Mouse (Mus musculus): ENCODE measurements around the gene Ptgir. TPM values are rescaled to one million over a fixed set of nuclear protein-coding genes. Genes with fewer than 3 reads are reported as not detected.

Gene Ptgir
- polyA plus RNA-seq, 1 experiment from 2014 or later = 2.6 TPM

DNA sequence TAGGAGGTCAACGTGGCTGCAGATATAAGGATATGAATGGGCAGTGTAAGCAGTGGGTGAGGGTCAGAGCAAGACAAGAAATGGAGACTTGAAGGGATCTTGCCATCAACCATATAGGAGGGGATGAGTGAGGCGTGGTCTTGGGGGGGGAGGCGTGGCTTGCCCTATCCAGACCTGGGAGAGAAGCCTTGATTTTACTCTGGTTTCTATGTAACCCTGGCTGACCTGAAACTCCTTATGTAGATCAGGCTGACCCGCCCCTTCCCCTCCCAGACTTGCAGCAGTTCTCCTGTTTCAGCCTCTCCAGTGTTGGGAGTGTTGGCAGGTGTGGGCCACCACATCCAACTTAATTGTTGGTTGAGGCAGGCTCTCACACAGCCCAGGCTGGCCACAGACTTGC lies 22.0 kb upstream of the Ptgir start:
- peaks cover 19% of the 10 kb centered on the region for H3K27me3 ChIP-seq (ENCODE audit: control insufficient read depth, insufficient read depth, low read depth, low read length)
- no peak for ATAC-seq (ENCODE audit: low read depth)
- no peak overlapping the region for H3K9ac ChIP-seq (ENCODE audit: low read length)
- no peak overlapping the region for H3K4me3 ChIP-seq (ENCODE audit: low read length)
- H3K4me2 ChIP-seq (ENCODE audit: low read depth, low read length) = no peak overlapping the region
- H3K4me1 ChIP-seq (replicated peaks; ENCODE audit: control insufficient read depth, insufficient read depth, low read length) = peaks cover 11% of the 10 kb centered on the region
- peaks cover 15% of the 10 kb centered on the region for H3K9me3 ChIP-seq (ENCODE audit: control insufficient read depth, low read length)
- H3K27ac ChIP-seq (ENCODE audit: low read length) = no peak overlapping the region
- 71% methylated on average over 4 of the region's 4 CpGs for WGBS
- peaks cover 30% of the 10 kb centered on the region for H3K36me3 ChIP-seq (ENCODE audit: control insufficient read depth, insufficient read depth, low read length)

DNA sequence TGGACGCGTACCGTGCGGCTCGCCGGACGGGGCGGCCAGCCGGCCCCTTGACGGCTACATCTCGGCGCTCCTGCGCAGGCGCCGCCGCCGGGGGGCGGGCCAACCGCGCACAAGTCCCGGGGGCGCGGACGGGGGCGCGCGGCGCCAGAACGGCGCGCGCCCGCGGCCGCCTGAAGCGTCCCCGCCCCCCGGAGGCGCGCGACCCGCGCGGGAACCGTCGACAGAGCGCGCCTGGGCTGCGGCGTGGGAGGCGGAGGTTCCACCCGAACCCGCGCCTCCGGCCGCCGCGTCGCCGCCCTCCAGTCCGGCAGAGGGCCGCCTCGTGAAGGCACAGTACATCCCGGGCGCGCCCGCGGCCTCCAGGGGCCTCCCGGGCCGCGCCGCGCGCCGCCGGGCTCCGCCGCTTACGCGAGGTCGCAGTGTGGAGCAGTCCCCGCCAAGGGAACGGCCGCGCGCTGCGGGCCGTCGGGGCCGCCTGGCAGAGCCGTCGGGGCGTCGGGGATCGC lies 21.0 kb upstream of the Ptgir start:
- Histone ChIP-seq H3K4me3 (ENCODE audit: low read length) (peak overlapping the region; percentile 37), H3K27ac (ENCODE audit: low read length) (no peak overlapping the region), H3K9ac (ENCODE audit: low read length) (peak overlapping the region; percentile 27; the same call in 1 of the 2 replicates), H3K4me2 (ENCODE audit: low read depth, low read length) (peak overlapping the region; percentile 44), H3K27me3 (ENCODE audit: control insufficient read depth, insufficient read depth, low read depth, low read length) (peaks cover 19% of the 10 kb centered on the region), H3K36me3 (ENCODE audit: control insufficient read depth, insufficient read depth, low read length) (peaks cover 30% of the 10 kb centered on the region), H3K9me3 (ENCODE audit: control insufficient read depth, low read length) (peaks cover 15% of the 10 kb centered on the region), H3K4me1 (replicated peaks; ENCODE audit: control insufficient read depth, insufficient read depth, low read length) (peaks cover 5% of the 10 kb centered on the region)
- 13% methylated on average over 57 of the region's 95 CpGs for WGBS
- peak; percentile 39; the same call in 1 of the 2 replicates for ATAC-seq (ENCODE audit: low read depth)

DNA sequence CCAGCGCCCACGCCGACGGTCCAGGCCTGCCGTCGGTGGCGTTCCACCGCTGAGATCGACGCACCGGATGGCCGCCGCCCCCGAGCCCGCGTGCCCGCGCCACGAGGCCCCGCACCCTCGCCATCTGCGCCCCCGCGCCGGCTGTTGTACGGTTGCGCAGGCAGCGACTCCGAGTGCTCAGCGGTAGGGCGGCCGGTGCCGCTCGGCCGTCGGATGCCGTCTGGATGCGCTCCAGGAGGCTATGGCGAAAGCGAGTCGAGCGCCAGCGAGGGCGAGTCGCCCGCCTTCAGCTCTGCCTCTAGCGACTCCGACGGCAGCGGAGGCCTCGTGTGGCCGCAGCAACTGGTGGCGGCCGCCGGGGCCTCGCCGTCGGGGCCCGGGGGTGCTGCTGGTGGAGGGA lies 20.4 kb upstream of the Ptgir start:
- Histone ChIP-seq H3K4me2 (ENCODE audit: low read depth, low read length) (no peak overlapping the region; the same call in 1 of the 2 replicates), H3K36me3 (ENCODE audit: control insufficient read depth, insufficient read depth, low read length) (peaks cover 30% of the 10 kb centered on the region), H3K4me1 (replicated peaks; ENCODE audit: control insufficient read depth, insufficient read depth, low read length) (peaks cover 3% of the 10 kb centered on the region), H3K9ac (ENCODE audit: low read length) (no peak overlapping the region), H3K4me3 (ENCODE audit: low read length) (peak overlapping the region; percentile 37; the same call in 1 of the 2 replicates), H3K9me3 (ENCODE audit: control insufficient read depth, low read length) (peaks cover 15% of the 10 kb centered on the region), H3K27ac (ENCODE audit: low read length) (no peak overlapping the region), H3K27me3 (ENCODE audit: control insufficient read depth, insufficient read depth, low read depth, low read length) (peaks cover 19% of the 10 kb centered on the region)
- 50% methylated on average over 59 of the region's 59 CpGs for WGBS
- no peak for ATAC-seq (ENCODE audit: low read depth)

DNA sequence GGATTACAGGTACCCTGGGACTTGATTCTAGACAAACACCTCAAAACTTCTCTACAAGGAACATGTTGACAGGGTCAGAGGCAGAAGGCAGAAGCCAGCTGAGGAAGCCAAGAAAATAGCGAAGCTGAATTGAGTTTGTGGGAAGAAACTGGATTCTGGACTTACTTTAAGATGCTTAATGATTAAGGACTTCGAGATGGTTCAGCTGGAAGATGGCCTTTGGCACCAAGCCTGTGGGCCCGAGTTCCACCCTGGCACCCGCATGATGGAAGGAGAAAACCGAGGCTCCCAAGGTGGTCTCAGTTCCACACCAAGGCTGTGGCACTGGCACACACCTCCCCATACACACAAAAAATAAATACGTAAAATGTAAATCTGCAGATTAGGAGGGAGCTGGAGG lies 15.8 kb upstream of the Ptgir start:
- peak overlapping the region; percentile 15; the same call in 1 of the 2 replicates for H3K4me3 ChIP-seq (ENCODE audit: low read length)

DNA sequence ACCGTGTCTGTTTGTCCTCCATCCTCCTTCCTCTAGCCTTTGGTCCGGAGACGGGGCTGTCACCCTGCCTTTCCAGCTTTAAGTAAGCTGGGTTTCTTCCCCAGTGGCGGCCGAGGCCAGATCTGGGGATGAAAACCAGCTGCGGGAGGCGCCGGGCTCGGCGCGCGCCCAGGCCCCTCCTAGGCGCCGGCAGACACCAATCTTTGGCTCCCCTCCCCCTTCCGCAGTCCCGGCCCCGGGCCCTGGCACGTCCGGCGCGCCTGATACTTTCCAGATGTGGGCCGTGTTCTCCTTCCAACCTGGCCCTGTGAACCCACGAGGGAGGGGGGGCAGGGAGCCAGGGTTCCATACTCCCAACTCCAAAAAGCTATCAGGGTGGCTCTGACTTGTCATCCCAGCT lies 15.3 kb upstream of the Ptgir start:
- peak; percentile 89 for ATAC-seq (ENCODE audit: low read depth)
- Histone ChIP-seq H3K4me3 (ENCODE audit: low read length) (no peak overlapping the region), H3K4me1 (replicated peaks; ENCODE audit: control insufficient read depth, insufficient read depth, low read length) (peaks cover 33% of the 10 kb centered on the region), H3K36me3 (ENCODE audit: control insufficient read depth, insufficient read depth, low read length) (peaks cover 6% of the 10 kb centered on the region), H3K4me2 (ENCODE audit: low read depth, low read length) (peak overlapping the region; percentile 74), H3K9me3 (ENCODE audit: control insufficient read depth, low read length) (peaks cover 5% of the 10 kb centered on the region), H3K9ac (ENCODE audit: low read length) (peak overlapping the region; percentile 38; the same call in 1 of the 2 replicates), H3K27ac (ENCODE audit: low read length) (peak overlapping the region; percentile 96), H3K27me3 (ENCODE audit: control insufficient read depth, insufficient read depth, low read depth, low read length) (peaks cover 27% of the 10 kb centered on the region)
- 1% methylated on average over 23 of the region's 23 CpGs for WGBS

More for the DNA sequence above, 15.8 kb upstream of the Ptgir start:
- Histone ChIP-seq H3K4me1 (replicated peaks; ENCODE audit: control insufficient read depth, insufficient read depth, low read length) (peaks cover 32% of the 10 kb centered on the region), H3K27ac (ENCODE audit: low read length) (peak overlapping the region; percentile 96), H3K9ac (ENCODE audit: low read length) (peak overlapping the region; percentile 38; the same call in 1 of the 2 replicates), H3K36me3 (ENCODE audit: control insufficient read depth, insufficient read depth, low read length) (peaks cover 11% of the 10 kb centered on the region), H3K9me3 (ENCODE audit: control insufficient read depth, low read length) (peaks cover 9% of the 10 kb centered on the region), H3K27me3 (ENCODE audit: control insufficient read depth, insufficient read depth, low read depth, low read length) (peaks cover 31% of the 10 kb centered on the region), H3K4me2 (ENCODE audit: low read depth, low read length) (peak overlapping the region; percentile 74)
- ATAC-seq (ENCODE audit: low read depth) = peak; percentile 16; the same call in 1 of the 2 replicates
- 30% methylated on average over 6 of the region's 6 CpGs for WGBS

DNA sequence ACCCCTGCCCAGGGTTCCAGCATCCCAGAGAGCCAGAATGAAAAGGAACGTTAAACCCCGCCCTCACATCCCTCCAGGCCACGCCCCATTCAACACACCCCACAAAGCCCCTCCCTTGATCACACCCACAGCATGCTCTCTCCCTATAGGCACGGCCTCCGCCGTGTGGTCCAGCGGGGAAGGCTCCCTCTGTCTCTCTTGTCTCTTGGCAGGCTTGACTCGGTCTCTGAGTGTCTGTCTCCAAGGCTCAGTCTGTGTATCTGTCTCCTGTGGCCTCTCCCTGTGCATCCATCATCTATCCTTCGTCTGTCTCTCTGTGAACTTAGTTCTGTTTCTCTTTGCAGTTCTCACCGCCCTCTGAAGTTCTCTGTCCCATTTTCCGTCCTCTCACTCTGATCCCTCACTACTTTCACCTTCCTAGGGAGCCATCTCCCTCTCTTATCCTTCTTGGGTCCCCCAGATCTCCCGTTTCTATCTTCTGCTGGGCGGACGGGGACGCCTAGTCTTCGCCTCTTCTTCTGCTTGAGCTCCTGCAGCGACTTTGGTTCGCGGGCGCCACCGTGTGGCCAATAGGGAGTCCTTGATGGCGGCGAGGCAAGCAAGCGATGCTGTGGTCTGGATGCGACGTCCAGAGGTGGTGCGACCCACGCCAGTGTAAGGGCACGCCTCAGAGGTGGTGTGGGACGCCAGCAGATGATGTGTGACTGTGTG lies 14.5 kb upstream of the Ptgir start, which contains the start of gene Gng8:
Gng8 (plus strand) TSS at position 146 of the 711 bp plus-strand sequence.
- H3K9ac ChIP-seq (ENCODE audit: low read length) = peak within 1 kb of the TSS; percentile 61

DNA sequence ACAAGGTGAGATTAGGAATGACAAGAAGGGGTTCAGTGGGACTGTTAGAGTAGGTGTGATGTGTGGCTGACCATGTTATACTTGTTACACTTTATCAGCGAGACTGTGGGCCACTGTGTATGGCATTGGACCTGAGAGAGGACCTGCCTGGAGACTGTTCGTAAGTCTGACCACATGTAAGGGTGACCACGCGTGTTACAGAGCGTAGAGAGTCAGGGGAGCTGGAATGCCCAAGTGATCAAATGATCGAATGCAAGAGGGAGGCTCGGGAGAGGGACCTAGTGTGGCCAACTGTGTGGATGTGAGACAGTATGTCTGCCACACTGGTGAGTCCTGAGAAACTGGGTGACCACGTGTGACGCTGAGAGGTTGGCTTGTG lies 13.9 kb upstream of the Ptgir start:
- no peaks in the 10 kb centered on the region for H3K9me3 ChIP-seq (ENCODE audit: control insufficient read depth, low read length)
- H3K36me3 ChIP-seq (ENCODE audit: control insufficient read depth, insufficient read depth, low read length) = no peaks in the 10 kb centered on the region
- peak overlapping the region; percentile 54 for H3K9ac ChIP-seq (ENCODE audit: low read length)
- H3K27ac ChIP-seq (ENCODE audit: low read length) = no peak overlapping the region; the same call in 1 of the 2 replicates
- peaks cover 22% of the 10 kb centered on the region for H3K27me3 ChIP-seq (ENCODE audit: control insufficient read depth, insufficient read depth, low read depth, low read length)
- no peak for ATAC-seq (ENCODE audit: low read depth)
- peak overlapping the region; percentile 49 for H3K4me3 ChIP-seq (ENCODE audit: low read length)
- H3K4me1 ChIP-seq (replicated peaks; ENCODE audit: control insufficient read depth, insufficient read depth, low read length) = peaks cover 33% of the 10 kb centered on the region
- WGBS = 33% methylated on average over 9 of the region's 9 CpGs
- peak overlapping the region; percentile 74 for H3K4me2 ChIP-seq (ENCODE audit: low read depth, low read length)

More for the DNA sequence above, 14.5 kb upstream of the Ptgir start, which contains the start of gene Gng8:
- H3K4me3 ChIP-seq (ENCODE audit: low read length) = peak within 1 kb of the TSS; percentile 49
- WGBS = under 1% methylated on average over 30 of the region's 30 CpGs
- peaks cover 22% of the 10 kb centered on the region for H3K27me3 ChIP-seq (ENCODE audit: control insufficient read depth, insufficient read depth, low read depth, low read length)
- peak within 1 kb of the TSS; percentile 74 for H3K4me2 ChIP-seq (ENCODE audit: low read depth, low read length)
- peak; percentile 86 for ATAC-seq (ENCODE audit: low read depth)
- H3K4me1 ChIP-seq (replicated peaks; ENCODE audit: control insufficient read depth, insufficient read depth, low read length) = peaks cover 33% of the 10 kb centered on the region
- no peaks in the 10 kb centered on the region for H3K36me3 ChIP-seq (ENCODE audit: control insufficient read depth, insufficient read depth, low read length)
- H3K27ac ChIP-seq (ENCODE audit: low read length) = peak within 1 kb of the TSS; percentile 96
- H3K9me3 ChIP-seq (ENCODE audit: control insufficient read depth, low read length) = no peaks in the 10 kb centered on the region

DNA sequence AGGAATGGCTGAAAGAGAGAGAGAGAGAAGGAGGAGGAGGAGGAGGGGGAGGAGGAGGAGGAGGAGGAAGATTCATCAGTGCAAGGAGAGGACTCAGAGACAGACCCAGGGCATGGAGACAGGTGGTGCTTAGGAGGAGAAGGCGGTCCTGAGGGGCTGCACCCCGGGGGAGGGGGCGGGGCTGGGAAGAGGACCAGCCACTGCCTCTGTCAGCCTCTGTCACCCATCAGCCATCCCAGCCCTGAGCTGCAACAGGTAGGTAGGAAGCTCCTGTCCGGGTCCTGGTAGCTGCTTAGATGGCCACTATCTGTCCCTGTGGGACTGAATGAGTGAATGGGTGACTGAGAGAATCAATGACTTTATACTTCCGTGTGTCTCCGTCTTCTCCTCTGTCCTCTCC lies 12.7 kb upstream of the Ptgir start:
- Histone ChIP-seq H3K36me3 (ENCODE audit: control insufficient read depth, insufficient read depth, low read length) (no peaks in the 10 kb centered on the region), H3K27me3 (ENCODE audit: control insufficient read depth, insufficient read depth, low read depth, low read length) (peaks cover 22% of the 10 kb centered on the region), H3K9ac (ENCODE audit: low read length) (no peak overlapping the region), H3K4me2 (ENCODE audit: low read depth, low read length) (0 out of 2 replicates have a peak overlapping the region, but pooled peaks have one; percentile 1), H3K4me1 (replicated peaks; ENCODE audit: control insufficient read depth, insufficient read depth, low read length) (peaks cover 33% of the 10 kb centered on the region), H3K4me3 (ENCODE audit: low read length) (no peak overlapping the region), H3K9me3 (ENCODE audit: control insufficient read depth, low read length) (no peaks in the 10 kb centered on the region), H3K27ac (ENCODE audit: low read length) (no peak overlapping the region)
- no peak for ATAC-seq (ENCODE audit: low read depth)
- 7% methylated on average over 6 of the region's 6 CpGs for WGBS

DNA sequence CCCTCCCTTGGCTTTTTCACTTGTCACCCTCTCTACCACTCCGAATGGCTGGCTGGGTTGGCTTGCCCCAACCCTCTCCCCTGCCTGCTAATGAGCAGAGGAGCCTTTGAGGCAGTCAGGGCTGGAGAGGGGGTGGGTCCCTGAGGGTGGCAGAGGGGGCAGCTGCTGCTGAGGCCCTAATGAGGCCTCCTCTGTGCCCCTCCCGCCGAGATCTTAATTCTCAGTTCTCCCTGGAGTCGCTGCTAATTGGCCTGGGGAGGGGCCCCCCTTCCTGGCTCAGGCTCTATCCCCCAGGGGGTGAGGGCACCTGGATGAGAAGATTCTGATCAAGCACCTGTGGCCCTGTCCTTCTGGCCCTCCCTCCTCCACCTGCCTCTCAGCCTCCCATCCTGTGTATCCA lies 12.0 kb upstream of the Ptgir start:
- peak overlapping the region; percentile 44 for H3K4me2 ChIP-seq (ENCODE audit: low read depth, low read length)
- 18% methylated on average over 4 of the region's 4 CpGs for WGBS
- no peaks in the 10 kb centered on the region for H3K36me3 ChIP-seq (ENCODE audit: control insufficient read depth, insufficient read depth, low read length)
- no peak for ATAC-seq (ENCODE audit: low read depth)
- peaks cover 33% of the 10 kb centered on the region for H3K4me1 ChIP-seq (replicated peaks; ENCODE audit: control insufficient read depth, insufficient read depth, low read length)
- no peaks in the 10 kb centered on the region for H3K9me3 ChIP-seq (ENCODE audit: control insufficient read depth, low read length)
- peaks cover 22% of the 10 kb centered on the region for H3K27me3 ChIP-seq (ENCODE audit: control insufficient read depth, insufficient read depth, low read depth, low read length)
- H3K9ac ChIP-seq (ENCODE audit: low read length) = no peak overlapping the region
- H3K4me3 ChIP-seq (ENCODE audit: low read length) = no peak overlapping the region
- no peak overlapping the region for H3K27ac ChIP-seq (ENCODE audit: low read length)
